Mouse (Mus musculus) A20 (cell line): ENCODE results near the gene Spata2.

Experiments used
- DNase-seq: peaks from one replicate; pipeline ENCODE4 v3.0.0-alpha.2; 2011; ENCODE audit warnings: low read depth, low spot score

The Spata2 gene

DNA sequence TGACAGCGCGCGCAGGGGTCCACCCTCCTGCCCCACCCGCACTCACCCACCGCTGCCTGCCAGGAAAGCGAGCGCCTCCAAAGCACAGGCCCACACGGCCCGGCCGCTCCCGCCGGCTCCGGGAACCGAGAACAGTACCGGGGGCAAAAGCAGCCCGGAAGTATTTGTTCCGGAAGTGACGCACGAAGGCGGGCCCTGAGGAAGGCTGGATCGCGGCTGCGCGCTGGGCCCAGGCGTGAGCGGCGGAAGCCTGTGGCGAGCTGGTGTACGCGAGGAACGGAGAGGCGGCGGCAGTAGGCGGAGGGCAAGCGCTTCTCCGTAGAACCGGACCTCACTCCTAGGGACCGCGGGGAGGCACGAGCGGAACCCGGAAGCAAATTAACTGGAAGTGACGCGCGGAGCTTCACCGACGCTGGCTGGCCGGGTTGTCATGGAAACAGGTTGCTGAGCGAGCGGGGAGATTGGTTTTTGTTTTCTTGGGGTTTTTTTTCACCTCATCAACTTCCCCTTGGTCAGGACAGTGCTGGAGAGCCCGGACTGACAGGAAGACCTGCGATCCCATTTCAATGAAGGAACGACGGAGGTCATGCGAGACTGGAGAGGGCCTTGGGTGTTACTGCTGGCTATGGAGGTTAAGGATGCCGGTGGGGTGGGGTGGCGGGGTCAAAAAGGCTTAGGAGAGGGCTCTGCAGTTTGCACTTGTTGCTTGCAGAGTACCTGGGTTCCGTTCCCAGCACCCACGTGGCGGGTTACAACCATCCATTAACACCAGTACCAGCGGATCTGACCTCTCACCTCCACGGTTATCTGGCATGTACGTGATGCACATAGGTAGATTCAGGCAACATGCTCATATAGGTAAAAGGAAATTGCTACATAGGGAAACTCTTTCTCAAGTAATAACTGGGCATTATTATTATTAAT lies at the start of gene Spata2:
Spata2 (minus strand) TSS at position 175 of the 924 bp plus-strand sequence.
- DNase-seq: peak; percentile 95

DNA sequence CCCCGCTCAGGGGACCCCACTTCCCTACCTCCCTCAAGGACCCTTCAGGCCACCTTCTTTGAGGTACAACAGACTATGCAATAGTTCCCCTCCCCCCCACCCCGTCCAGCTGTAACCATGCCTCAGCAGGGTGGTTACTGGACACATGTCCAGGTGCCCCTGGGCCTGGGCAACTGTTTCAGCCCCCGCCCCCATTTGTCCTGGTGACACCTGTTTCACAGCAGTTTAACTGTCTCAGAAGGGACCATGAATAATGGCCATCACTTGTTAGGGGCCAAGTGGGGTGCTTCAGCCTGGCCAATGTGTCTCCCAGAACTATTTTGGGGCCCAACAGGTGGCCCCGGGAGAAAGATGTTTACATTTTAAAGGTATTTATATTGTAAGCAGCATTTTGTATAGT lies 49.7 kb upstream of the Spata2 start:
- no peak for DNase-seq

DNA sequence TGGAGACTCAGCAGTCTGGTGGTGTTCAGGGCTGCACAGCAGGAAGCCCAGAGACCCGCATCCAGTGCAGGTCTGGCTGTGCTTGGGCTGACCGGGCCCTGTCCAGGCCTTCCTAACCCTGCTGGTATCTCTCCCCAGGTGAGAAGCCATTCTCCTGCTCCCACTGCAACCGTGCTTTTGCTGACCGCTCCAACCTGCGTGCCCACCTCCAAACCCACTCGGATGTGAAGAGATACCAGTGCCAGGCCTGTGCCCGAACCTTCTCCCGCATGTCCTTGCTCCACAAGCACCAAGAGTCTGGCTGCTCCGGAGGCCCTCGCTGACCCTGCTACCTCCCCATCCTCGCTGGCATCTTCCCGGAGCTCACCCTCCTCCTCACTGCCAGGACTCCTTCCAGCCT lies 49.1 kb upstream of the Spata2 start:
- no peak for DNase-seq

DNA sequence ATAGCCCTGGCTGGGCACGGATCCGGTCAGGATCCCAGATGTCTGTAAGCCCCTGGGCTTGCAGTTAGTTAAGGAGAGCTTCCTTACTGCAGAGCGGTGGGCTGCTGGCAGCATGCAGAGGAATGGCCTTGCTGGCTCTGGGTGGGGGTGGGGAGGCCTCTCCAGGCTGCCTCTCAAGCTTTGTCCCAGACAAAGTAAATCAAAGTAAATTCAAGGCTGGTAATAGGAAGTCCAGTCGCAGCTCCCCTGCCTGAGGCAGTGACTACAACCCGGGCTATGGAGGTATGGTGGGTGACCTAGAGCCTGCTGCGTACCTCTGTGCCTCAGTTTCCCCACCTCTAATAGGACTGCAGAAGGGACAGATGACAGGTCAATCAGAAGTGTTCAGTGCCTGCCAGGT lies 48.6 kb upstream of the Spata2 start:
- no peak for DNase-seq

DNA sequence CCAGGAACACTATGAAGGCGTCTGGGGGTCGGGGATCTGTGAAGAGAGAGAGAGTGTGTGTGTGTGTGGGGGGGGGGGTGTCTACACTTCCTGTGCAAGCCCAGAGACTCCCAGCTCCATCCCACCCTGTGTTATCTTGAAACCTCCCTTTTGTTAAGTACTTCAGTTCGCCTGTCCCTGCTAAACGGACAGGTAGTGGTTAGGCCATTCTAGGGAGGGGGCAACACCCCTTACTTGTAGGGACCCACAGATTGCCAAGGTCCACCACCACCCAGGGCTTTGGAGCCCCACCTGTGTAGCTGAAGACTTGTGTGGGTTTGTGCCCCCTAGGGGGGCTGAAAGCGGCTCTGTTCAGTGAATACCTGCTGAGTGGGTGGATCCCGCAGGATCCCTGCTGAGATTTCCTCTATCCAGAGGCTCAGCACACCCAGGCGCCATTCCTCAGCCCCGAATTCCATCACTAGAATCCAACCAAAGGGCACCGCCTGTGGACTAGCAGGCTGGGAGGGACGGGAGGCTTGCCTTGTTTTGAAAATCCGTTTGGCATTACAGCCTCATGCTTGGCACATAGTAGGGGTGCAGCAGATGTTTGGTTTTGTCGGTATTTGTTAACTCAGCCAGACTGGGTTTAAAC lies 47.9 kb upstream of the Spata2 start:
- DNase-seq: no peak

DNA sequence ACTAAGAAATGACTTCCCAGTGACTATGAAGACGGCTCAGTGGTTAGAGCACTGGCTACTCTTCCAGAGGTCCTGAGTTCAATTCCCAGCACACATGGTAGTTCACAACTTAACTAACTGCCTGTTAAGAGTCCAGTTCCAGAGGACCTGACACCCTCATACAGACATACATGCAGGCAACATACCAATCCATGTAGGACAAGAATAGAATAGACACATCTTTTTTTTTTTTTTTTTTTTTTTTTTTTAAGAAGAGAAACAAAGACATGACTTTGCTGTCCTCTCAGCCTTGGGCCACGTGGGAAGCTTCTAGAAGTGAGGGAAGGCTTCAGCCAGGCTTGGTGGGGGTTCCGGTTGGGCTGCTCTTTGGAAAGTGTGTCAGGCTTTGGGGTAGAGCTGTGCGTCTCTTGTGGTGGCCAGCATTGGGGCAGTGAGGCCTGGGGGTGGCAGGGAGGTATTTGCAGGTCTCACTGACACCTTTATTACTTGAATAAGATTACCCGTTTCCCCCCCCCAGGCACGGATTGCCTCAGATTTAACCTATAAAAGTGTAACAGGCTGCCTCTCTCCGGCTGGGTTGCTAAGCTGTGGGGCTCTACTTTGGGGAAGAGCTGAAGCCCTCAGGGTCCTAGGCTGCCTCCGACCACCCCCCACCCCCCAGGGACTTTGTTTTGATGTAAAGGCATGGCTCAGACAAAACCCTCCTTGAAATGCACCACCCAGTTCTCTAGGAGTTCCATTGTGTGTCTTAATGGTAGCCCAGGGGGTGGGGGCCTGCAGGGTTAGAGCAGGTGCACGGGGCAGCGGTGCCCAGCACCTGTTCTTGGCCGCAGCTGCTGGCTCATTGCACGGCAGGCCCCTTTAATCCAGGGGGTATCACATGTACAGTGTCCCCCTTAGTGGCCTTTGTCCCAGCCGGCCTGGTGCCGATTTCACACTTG lies 47.1 kb upstream of the Spata2 start:
- DNase-seq: no peak

DNA sequence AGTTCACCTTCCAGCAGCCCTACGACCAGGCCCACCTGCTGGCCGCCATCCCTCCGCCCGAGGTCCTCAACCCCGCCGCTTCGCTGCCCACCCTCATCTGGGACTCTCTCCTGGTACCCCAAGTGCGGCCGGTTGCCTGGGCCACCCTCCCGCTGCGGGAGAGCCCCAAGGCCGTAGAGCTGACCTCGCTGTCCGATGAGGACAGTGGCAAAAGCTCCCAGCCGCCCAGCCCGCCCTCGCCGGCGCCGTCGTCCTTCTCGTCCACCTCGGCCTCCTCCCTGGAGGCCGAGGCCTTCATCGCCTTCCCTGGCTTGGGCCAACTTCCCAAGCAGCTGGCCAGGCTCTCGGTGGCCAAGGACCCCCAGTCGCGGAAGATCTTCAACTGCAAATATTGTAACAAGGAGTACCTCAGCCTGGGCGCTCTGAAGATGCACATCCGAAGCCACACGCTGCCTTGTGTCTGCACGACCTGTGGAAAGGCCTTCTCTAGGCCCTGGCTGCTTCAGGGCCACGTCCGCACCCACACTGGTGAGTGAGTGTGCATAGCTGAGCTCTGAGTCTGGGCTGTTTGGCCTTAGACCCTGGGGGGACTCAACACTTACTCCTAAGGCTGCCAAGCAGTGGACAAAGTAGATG lies 46.1 kb upstream of the Spata2 start:
- no peak for DNase-seq

DNA sequence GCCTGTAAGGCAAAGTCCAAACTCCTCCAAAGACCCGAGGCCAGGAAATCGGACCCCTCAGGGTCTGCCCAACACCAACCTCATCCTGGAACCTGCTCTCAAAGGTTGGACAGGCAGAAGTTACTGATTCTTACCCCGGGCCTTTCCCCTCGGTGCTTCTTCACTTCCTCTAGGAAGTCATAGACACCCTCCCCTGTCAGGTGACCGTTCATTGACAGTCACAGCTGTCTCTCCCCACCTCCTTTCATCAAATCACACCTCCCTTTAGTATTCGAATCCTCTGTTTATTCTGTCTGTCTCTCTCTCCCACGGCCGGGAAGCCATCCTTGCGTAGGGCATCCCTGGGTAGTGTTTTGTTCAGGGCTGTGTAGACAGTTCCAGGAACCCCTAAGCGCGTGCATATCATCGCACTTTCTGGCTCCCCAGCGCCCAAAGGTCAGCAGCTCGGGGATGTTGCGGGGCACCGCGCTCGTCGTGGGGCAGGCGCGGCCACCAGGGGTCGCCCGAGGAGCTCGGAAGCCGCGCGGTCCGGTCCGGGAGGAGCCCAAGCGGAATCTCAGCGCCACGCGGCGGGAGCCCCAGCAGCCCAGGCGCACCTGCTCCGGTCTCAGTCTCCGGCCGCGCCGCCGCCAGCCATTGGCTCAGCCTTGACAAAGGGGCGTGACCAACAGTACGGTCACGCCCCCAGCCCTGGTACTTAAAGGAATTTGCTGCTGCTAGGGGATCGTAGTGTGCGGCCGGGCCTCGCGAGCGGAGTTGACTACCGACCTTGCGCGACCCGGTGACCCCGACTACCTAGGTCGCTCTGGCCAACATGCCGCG lies 45.0 kb upstream of the Spata2 start, which contains the start of gene Snai1:
Snai1 (plus strand) TSS at position 720 of the 822 bp plus-strand sequence.
- peak; percentile 98 for DNase-seq

DNA sequence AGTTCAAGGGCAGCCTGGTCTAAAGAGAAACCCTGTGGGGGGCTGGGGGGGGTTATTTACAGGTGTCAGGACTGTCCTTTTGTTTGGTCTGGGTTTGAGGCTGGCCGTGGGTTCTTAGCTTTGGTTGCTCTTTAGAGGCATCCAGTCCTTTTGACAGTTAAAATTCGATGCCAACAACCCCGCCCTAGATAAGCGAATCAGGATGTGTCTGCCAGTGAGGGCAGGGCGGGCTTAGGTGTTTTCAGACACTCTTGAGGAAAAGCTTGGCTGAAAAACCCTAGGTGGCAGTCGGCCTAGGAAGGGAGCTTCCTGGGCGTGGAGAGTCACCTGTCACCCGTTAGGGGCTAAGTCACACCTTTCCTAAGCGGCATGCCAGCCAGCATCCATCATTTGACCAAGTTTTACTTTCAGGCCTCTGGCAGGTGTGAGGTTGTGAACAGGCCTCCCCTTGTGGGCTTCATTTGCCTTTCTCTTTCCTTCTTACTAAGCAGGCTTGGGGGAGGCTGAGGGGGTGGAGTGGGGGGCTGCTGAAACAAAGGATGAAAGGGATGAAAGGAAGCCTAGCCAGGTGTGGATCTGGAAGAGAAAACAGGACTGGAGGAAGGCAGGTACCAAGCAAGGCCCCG lies 43.7 kb upstream of the Spata2 start:
- peak; percentile 57 for DNase-seq

DNA sequence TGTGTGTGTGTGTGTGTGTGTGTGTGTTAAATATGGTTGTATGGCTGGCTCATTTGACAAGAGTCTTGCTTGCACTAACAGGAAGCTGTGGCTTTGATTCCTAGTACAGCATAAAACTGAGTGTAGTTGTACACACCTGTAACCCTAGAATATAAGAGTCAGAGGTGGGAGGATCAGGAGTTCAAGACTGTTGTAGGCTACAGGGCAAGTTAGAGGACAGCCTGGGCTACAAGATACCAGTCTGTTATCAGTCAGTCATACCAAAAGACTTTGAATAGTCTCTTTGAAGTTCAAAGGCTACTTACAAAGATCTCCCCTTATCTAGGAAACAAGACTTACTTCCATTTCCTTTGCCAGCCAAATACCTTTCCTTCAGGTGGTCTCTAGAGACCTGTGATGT lies 41.2 kb upstream of the Spata2 start:
- DNase-seq: no peak

DNA sequence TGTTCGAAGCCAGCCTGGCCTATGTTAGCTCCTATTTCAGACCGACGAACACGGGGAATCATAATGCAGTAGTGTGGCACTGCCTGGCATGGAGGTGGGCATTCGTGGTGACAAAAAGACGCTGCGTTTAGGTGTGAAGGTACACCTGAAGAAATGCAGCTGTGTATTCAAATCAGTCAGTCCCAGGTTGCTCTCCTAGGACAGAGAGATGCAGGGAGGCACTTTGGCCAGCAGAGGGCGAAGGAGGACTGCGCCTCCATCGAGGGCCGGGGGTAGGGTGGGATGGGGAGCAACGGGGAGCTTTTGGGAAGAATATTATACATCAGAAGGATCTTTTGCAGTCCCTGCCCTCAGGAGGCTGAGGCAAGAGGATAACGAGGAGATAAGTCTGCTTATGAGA lies 39.4 kb upstream of the Spata2 start:
- DNase-seq: peak; percentile 58

DNA sequence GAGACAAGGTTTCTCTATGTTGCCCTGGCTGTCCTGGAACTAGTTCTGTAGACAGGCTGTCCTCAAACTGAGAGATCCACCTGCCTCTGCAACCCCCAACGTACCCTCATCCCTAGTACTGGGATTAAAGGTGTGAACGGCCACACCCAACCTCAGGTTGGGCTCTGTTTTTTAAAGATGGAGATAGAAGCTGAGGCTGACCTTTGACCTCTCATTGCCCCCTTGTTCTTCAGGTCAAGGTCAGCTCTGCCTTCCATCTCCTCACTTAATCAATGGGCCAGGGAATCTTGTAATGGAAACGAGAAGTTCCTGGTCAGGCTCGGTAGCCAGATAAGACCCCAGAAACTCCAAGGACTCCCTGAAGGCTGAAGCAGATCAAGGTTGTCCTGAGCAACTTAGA lies 37.8 kb upstream of the Spata2 start:
- no peak for DNase-seq

DNA sequence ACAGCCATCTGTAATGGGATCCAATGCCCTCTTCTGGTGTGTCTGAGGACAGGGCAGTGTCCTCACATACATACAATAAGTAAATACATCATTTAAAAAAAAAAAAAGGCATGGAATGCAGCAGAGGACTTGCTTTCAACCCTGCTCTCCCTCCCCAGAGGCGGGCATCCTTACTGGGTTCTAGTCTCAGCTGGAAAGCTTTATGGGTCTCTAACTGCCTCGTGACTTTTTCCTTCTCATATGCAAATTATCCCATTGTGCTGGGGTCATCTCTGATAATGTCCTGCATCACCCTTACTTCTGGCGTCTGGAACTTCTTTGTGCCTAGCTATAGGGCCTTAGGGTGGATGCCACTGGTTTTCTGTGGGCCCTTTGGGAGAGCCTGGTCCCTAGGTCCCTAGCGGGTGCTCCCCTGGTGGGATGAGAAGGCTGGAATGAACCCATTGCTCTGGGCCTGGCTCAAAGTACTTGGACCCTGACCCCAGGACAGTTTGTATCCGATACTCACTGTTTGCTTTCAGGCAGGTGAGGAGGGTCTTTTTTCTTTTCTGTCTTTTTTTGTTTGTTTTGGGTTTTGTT lies 37.3 kb upstream of the Spata2 start:
- no peak for DNase-seq

DNA sequence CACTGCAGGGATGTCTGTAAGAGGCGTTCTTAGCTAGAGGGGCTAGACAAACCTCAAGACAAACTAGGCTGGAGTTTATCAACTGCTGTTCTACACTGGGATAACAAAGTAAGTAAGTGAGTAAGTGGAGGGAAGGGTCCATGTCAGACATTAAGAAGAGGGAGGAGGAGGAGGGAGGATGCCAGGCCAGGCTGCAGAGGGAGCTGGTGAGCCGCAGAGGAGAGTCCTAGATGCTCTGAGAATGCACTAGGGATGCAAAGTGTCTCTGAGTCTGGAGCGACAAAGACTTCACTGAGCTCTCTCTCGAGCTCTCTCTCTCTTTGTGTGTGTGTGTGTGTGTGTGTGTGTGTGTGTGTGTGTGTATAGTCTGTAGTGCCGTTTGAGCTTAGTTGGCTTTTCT lies 35.6 kb upstream of the Spata2 start:
- peak; percentile 43 for DNase-seq

DNA sequence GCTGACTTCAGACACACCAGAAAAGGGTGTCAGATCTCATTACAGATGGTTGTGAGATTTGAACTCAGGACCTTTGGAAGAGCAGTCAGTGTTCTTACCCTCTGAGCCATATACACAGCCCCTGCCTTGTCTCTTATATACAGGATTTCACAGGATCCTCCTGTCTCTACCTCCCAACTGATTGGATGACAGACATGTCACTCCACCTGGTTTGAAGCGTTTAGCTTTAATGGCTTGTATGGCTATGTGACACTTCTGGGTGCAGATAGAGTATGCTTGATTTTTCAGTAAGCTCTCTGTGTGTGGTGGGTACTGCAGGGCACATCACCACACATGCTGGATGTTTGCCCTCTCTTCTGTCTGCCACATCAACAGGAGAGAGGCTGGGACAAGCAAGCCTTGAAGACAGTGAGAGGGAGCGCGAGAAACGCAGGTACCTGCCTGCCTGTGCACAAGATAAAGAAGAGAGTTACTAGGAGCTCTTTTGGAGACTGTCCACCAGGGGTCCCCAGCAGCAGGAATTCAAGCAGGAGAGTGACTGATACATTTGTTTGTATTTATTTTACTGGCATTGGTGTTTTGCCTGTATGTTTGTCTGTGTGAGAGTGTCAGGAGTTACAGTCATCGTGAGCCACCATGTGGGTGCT lies 27.0 kb upstream of the Spata2 start:
- peak; percentile 52 for DNase-seq

DNA sequence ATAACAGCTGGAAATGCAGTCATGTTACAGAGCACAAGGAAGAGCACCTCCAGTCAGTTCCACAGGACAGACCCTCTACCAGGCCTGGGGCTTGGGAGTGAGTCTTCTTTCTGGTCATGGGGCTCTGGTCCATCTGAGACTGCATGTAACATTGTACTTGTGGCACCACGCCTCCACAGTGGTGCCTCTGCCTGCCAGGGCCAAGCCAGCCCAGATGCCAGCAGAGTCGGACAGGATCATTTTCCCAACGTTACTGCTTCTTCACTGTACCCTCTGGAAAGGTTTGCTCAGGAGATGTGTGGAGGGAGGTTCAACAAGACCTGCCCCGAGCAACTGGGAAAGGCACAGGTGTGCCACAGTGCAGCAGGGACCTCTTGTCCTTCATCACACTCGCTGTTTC lies 23.0 kb upstream of the Spata2 start:
- no peak for DNase-seq

DNA sequence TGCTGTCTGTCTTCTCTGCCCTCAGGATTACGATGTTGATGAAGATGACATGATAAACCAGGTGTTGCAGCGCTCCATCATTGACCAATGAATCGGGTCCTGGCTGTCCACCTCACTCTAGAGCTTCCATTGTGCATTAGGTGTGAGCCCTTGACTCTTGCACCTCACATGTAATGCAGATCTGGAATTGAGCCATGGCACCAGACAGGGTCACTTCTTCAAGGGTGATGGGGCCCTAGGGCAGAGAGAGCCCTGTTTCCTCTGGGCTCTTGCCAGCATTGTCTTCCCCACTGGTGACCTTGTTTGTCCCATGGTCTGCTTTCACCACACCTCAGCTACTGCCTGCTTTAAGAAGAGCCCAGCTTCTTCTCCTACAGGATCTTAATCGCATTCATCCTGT lies 22.0 kb upstream of the Spata2 start:
- no peak for DNase-seq

DNA sequence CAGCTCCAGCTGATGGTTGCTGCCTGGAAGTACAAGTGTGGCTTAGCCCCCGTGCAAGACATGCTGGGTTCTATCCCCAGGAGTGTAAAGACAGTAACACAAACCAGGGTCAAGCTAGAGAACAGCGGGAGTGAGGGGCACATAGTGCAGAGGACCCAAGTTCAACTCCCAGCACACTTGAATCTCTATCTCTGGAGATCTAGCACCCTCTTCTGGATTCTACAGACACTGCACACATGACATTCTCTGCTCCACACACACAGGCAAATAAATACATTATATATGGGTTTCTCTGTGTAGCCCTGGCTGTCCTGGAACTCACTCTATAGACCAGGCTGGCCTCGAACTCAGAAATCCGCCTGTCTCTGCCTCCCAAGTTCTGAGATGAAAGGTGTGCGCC lies 20.3 kb upstream of the Spata2 start:
- peak; percentile 45 for DNase-seq

DNA sequence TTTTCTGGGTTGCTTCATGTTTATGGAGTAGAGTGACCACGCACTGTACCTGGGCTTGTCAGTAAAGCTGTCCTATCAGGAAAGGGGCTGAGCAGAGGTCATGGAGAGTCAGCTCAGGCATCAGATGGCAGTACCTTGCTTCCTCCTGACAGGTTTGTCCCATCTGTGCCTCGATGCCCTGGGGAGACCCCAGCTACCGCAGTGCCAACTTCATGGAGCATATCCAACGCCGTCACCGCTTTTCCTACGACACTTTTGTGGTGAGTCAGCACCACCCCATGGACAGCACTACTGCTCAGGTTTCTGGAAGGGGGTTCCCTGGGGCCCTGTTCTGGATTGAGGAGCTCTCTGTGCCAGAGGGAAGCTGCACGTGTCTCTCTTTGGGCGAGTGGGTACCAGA lies 19.7 kb upstream of the Spata2 start:
- no peak for DNase-seq
